Mouse (Mus musculus) bone marrow, adult 2 months (tissue): ENCODE results near the gene Gm48551.

Experiments
- CTCF ChIP-seq: fragments of 200-500 bp; IDR thresholded peaks from 2 replicates; pipeline ENCODE4 v1.5.1; 2011; ENCODE audit warnings: low read length, control low read depth; ENCODE audit not compliant: control insufficient read depth, insufficient read depth
- POLR2A ChIP-seq: fragments of 200-500 bp; IDR thresholded peaks from 2 replicates; pipeline ENCODE4 v1.6.1; 2011; ENCODE audit warnings: low read depth, mild to moderate bottlenecking, control low read depth, low read length, borderline replicate concordance; ENCODE audit not compliant: control insufficient read depth

GRCm38 (mm10) chr10:81345162-81345534 lies 39.1 kb upstream of the Gm48551 start:
- TF ChIP-seq CTCF (no peak), POLR2A (no peak)
